Mouse (Mus musculus) ES-E14 (cell line): Measurements from ENCODE around the gene Sema3c. TPM values are rescaled to one million over a fixed set of nuclear protein-coding genes. Genes with fewer than 3 reads are reported as not detected.

Experiments
- DNase-seq: peaks from one replicate; pipeline ENCODE4 v3.0.0-alpha.2; 2013; ENCODE audit warnings: low read depth, low spot score
- H3K27ac ChIP-seq: 2 replicates; pipeline ENCODE4 v1.5.1; 2012; ENCODE audit warnings: low read depth, mild to moderate bottlenecking, low read length, moderate library complexity, mixed read lengths; ENCODE audit not compliant: poor library complexity, insufficient read depth, severe bottlenecking
- H3K36me3 ChIP-seq: 2 replicates; pipeline ENCODE4 v1.6.1; 2012; ENCODE audit warnings: mild to moderate bottlenecking, low read length, moderate library complexity, mixed read lengths; ENCODE audit not compliant: control insufficient read depth, poor library complexity, insufficient read depth, severe bottlenecking
- H3K4me1 ChIP-seq, 2 experiments: fragments of 150-350 bp in 1 of 2; sonication (generic) in 1 of 2; 2 replicates each; pipeline ENCODE4 v1.6.1; 2012; ENCODE audit warnings: low read length in 2 of 2, mild to moderate bottlenecking in 1 of 2, mixed read lengths in 1 of 2; ENCODE audit not compliant: control insufficient read depth in 2 of 2, insufficient read depth in 2 of 2, poor library complexity in 1 of 2
- H3K4me3 ChIP-seq, 2 experiments: fragments of 150-350 bp in 1 of 2; sonication (generic) in 1 of 2; 2 replicates each; pipeline ENCODE4 v1.5.1; 2012; ENCODE audit warnings: low read length in 2 of 2, low read depth in 1 of 2, mild to moderate bottlenecking in 1 of 2, mixed read lengths in 1 of 2; ENCODE audit not compliant: insufficient read depth in 1 of 2, poor library complexity in 1 of 2, severe bottlenecking in 1 of 2
- H3K9ac ChIP-seq: 2 replicates; pipeline ENCODE4 v1.6.1; 2012; ENCODE audit warnings: low read depth, mild to moderate bottlenecking, low read length, mixed read lengths; ENCODE audit not compliant: poor library complexity, insufficient read depth, severe bottlenecking
- H3K9me3 ChIP-seq: fragments of 150-350 bp; sonication (generic); 2 replicates; pipeline ENCODE4 v1.6.1; 2012; ENCODE audit warnings: low read depth, mild to moderate bottlenecking, low read length; ENCODE audit not compliant: control insufficient read depth, insufficient read depth
- CHD2 ChIP-seq: IDR thresholded peaks from 2 replicates; pipeline ENCODE4 v1.6.1; 2014; ENCODE audit warnings: mild to moderate bottlenecking, low read depth, low read length, inconsistent platforms
- HCFC1 ChIP-seq: IDR thresholded peaks from 2 replicates; pipeline ENCODE4 v1.6.1; 2012; ENCODE audit warnings: low read length, inconsistent platforms, borderline replicate concordance; ENCODE audit not compliant: insufficient read depth
- MAFK ChIP-seq: IDR thresholded peaks from 2 replicates; pipeline ENCODE4 v1.6.1; 2014; ENCODE audit warnings: mild to moderate bottlenecking, low read depth, low read length, inconsistent platforms; ENCODE audit not compliant: insufficient read depth
- ZC3H11A ChIP-seq: IDR thresholded peaks from 2 replicates; pipeline ENCODE4 v1.6.1; 2012; ENCODE audit warnings: low read depth, mild to moderate bottlenecking, inconsistent platforms, low read length, borderline replicate concordance
- ZNF384 ChIP-seq: IDR thresholded peaks from 2 replicates; pipeline ENCODE4 v1.6.1; 2012; ENCODE audit warnings: low read depth, low read length, inconsistent platforms
- in situ Hi-C, 2 experiments: fragments of 600-800 bp; cut with MboI; formaldehyde crosslinking; loops; one replicate each; pipeline ENCODE4 v1.15.1; 2025; ENCODE audit warnings: low sequenced_read_pairs in 2 of 2, inconsistent platforms in 1 of 2; ENCODE audit not compliant: unreplicated experiment in 2 of 2
- total RNA-seq: library from RNA; depleted of rRNA; stranded (reverse); fragments of 300-350 nt; gene quantifications from 2 replicates; pipeline ENCODE4 v1.2.3, GENCODE M21; 2012

The Sema3c gene
- total RNA-seq, 1 experiment: 7.0 TPM

DNA sequence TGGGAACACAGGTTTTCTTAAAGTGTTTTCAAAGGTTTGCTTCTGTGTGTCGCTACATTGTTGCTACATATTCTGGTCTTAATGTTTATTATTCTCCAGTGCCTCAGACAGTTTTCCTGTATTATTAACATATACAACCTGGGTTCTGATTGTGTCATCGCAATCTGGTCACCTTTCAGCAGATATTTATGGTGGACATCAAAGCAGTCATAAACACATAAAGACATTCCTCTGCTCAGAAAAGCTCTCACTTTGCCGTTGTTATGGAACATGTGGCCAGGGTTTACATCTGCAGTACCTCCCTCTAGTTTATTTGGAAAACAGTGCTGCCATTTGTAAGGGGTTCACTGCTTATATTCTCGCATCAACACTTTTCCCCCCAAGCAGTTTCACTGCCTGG is 27.6 kb downstream of the Sema3c start:
- no peak overlapping the region for H3K4me3 ChIP-seq
- H3K36me3 ChIP-seq: no peaks in the 10 kb centered on the region
- DNase-seq: no peak
- no peak for TF ChIP-seq MAFK
- TF ChIP-seq ZNF384: no peak
- TF ChIP-seq ZC3H11A: no peak
- TF ChIP-seq CHD2: no peak
- no peak for TF ChIP-seq HCFC1
- in situ Hi-C loops: no loop called here
- no peaks in the 10 kb centered on the region for H3K9me3 ChIP-seq
- no peak overlapping the region for H3K9ac ChIP-seq
- H3K4me1 ChIP-seq: no peaks in the 10 kb centered on the region
- H3K27ac ChIP-seq: no peak overlapping the region

DNA sequence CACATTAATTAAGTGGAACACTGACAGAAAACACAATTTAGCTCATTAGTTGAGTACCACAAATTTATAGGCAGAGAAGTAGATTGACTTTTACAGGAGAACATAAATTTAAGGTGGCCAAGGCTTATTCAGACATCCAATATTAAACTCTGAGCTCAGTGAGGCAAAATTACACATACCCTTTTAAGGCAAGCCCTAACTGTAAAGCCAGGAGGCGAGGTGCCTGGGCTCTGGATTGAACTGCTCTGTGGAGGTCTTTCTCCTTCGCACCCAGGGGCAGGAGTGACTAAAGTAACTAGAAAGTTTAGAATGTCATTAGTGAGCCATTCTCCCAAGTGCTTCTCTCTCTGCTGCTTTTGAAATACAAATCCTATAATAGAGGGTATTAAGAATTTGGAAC is 46.5 kb downstream of the Sema3c start:
- no peak for TF ChIP-seq CHD2
- TF ChIP-seq ZC3H11A: no peak
- TF ChIP-seq ZNF384: no peak
- TF ChIP-seq MAFK: no peak
- TF ChIP-seq HCFC1: no peak

DNA sequence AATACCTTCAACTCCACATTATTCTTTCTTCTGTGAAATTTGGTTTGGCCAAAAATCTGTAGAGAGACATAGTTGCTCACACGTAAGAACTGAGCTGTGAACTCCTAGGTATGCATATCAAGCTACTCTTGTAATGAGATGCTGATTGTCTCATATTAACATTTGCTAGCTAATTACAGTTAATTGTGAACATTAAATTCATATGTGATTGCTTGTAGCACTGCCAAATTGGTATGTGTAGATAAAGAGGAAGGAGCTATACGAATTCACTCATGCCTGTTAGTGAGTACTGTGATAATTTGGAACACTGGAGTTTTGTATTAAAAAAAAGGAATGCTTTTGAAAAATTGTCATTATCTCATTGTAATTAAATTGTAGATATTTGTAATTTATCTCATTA is 48.5 kb downstream of the Sema3c start:
- in situ Hi-C loops: no loop called here
- H3K27ac ChIP-seq: no peak overlapping the region
- no peak for DNase-seq
- TF ChIP-seq MAFK (no peak), CHD2 (no peak), ZNF384 (no peak), HCFC1 (no peak), ZC3H11A (no peak)
- no peaks in the 10 kb centered on the region for H3K36me3 ChIP-seq
- H3K9ac ChIP-seq: no peak overlapping the region
- H3K4me3 ChIP-seq: no peak overlapping the region
- no peaks in the 10 kb centered on the region for H3K4me1 ChIP-seq
- no peaks in the 10 kb centered on the region for H3K9me3 ChIP-seq

More for the DNA sequence above, 46.5 kb downstream of the Sema3c start:
- Histone ChIP-seq H3K4me1 (no peaks in the 10 kb centered on the region), H3K4me3 (no peak overlapping the region), H3K9me3 (no peaks in the 10 kb centered on the region), H3K27ac (no peak overlapping the region), H3K36me3 (no peaks in the 10 kb centered on the region), H3K9ac (no peak overlapping the region)
- in situ Hi-C loops: no loop called here
- no peak for DNase-seq

DNA sequence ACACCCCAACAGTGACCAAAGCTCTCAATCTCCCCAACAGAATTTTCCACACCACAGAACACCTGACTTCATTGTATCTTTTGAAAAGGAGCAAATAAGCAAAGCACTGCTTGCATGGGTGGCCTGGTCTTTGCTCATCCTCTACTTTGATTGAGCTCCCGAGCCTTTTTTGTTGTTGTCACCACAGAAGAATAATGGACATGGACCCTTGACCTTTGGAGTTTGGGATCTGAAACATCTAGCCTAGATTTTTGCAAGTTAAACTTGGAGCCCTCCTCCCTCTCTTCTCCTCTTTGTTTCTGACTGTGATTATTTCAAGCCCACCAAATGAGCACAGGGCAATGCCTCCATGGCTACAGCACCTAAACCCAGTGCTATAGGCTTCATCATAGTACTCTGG is 54.5 kb downstream of the Sema3c start:
- in situ Hi-C loops: no loop called here

DNA sequence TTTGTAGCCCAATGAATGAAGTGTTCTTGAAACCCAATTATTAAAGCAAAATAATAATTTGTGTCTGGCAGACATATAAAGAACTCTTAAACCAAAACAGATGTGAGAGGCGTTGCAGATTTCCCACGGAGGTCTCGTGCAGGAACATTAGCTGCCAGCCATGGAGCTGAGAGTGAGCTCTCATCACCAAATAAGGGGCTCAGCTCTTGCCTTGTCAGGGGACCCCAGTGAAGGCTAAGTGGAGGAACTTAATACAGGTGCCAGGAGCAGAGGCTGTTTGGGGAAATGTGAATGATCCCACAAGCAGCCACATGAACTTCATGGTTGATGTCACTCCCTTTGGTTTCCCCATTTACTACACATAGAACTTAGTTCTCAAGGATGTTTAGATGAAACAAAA is 55.5 kb downstream of the Sema3c start:
- no peak overlapping the region for H3K27ac ChIP-seq
- DNase-seq: no peak

More for the DNA sequence above, 54.5 kb downstream of the Sema3c start:
- no peaks in the 10 kb centered on the region for H3K36me3 ChIP-seq
- H3K4me3 ChIP-seq: no peak overlapping the region
- no peak for TF ChIP-seq ZC3H11A
- no peaks in the 10 kb centered on the region for H3K9me3 ChIP-seq
- DNase-seq: no peak
- no peak overlapping the region for H3K27ac ChIP-seq
- H3K4me1 ChIP-seq: no peaks in the 10 kb centered on the region
- no peak overlapping the region for H3K9ac ChIP-seq

More for the DNA sequence above, 55.5 kb downstream of the Sema3c start:
- Histone ChIP-seq H3K36me3 (no peaks in the 10 kb centered on the region), H3K4me1 (no peaks in the 10 kb centered on the region), H3K9me3 (no peaks in the 10 kb centered on the region), H3K4me3 (no peak overlapping the region), H3K9ac (no peak overlapping the region)
- in situ Hi-C loops: no loop called here
- TF ChIP-seq CHD2 (no peak), HCFC1 (no peak), ZNF384 (no peak), MAFK (no peak), ZC3H11A (no peak)
